Mouse (Mus musculus) cerebellum, adult 11-12 months (tissue): ENCODE measurements around the gene Tspan10.

Experiments
- DNase-seq: peaks from one replicate; pipeline ENCODE4 v3.0.0; 2022

Gene Tspan10

DNA sequence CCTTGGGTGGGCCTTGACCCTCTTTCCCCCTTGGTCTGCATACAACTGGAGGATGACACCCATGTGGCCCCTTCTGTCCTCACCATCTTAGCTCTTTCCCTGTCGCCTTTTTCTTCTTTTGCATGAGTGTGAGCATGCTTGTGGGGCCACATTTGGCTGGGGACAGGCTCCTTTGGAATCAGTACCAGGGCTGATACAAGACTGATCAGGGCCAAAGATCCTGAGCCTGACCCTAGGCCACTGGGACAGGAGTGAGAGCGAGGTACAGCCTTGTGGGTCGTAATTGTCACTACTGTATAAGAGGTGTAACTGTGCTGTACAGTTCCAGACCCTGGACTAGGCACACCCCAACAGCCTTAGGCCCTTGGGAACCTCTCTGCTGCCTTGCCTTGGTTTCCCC lies 51.5 kb downstream of the Tspan10 start:
- DNase-seq = no peak
